Mouse (Mus musculus) olfactory bulb, adult 2 months (tissue): ENCODE results near the gene Emcn. TPM values are rescaled to one million over a fixed set of nuclear protein-coding genes. Genes with fewer than 3 reads are reported as not detected.

Experiments
- H3K27ac ChIP-seq: fragments of 200-500 bp; 2 replicates; pipeline ENCODE4 v1.5.1; 2012; ENCODE audit warnings: low read depth, low read length; ENCODE audit not compliant: insufficient read depth
- H3K4me1 ChIP-seq: fragments of 200-500 bp; 2 replicates; pipeline ENCODE4 v1.6.1; 2012; ENCODE audit warnings: low read length; ENCODE audit not compliant: control insufficient read depth, insufficient read depth
- H3K4me3 ChIP-seq: fragments of 200-500 bp; 2 replicates; pipeline ENCODE4 v1.5.1; 2012; ENCODE audit warnings: mild to moderate bottlenecking, low read depth, low read length, moderate library complexity; ENCODE audit not compliant: insufficient read depth
- CTCF ChIP-seq: fragments of 200-500 bp; IDR thresholded peaks from 2 replicates; pipeline ENCODE4 v1.5.1; 2012; ENCODE audit warnings: low read depth, mild to moderate bottlenecking, low read length, moderate library complexity; ENCODE audit not compliant: insufficient read depth
- POLR2A ChIP-seq: fragments of 200-500 bp; IDR thresholded peaks from 2 replicates; pipeline ENCODE4 v1.6.1; 2012; ENCODE audit warnings: mild to moderate bottlenecking, low read depth, low read length, moderate library complexity; ENCODE audit not compliant: insufficient read depth
- whole genome bisulfite sequencing: fragments of 180-500 bp; shearing (Covaris S2); methylation state at CpG from one replicate; pipeline ENCODE4 v1.1.7; 2018; 5-methylcytosine and 5-hydroxymethylcytosine counted together
- polyA plus RNA-seq: library from polyadenylated mRNA; stranded (reverse); fragments of >200 nt; gene quantifications from 2 replicates; pipeline ENCODE4 v1.2.4, GENCODE M21; 2012; ENCODE audit warnings: low replicate concordance; ENCODE audit not compliant: missing spikeins, insufficient read depth, insufficient read length

The Emcn gene
- not detected in 2 replicates for polyA plus RNA-seq

DNA sequence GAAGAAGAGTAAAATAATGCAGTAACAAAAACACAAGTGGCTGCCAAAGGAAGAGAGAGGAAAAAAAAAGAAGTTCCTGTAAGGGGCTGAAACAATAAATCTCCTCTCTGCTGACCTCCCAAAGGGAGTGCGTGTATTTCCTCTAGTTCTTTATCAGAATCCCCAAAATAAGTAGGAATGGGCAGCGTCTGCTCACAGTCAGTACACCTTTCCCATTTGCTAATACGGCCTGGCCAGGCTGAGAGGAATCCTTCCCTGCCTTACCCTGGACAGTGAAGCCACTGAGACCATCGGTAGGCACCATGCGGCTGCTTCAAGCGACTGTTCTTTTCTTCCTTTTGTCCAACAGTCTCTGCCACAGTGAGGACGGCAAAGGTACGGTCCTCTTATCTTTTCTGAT lies at the start of gene Emcn:
TSS of gene Emcn (plus strand) at position 130 of the 400 bp plus-strand sequence.
- 76% methylated on average over 8 of the region's 8 CpGs for WGBS
- Histone ChIP-seq H3K4me1 (no peaks in the 10 kb centered on the region), H3K27ac (no peak within 1 kb of the TSS), H3K4me3 (no peak within 1 kb of the TSS)
- TF ChIP-seq CTCF, result no peak
- TF ChIP-seq POLR2A, result no peak

- Histone ChIP-seq H3K27ac (no peak overlapping the region), H3K4me1 (no peaks in the 10 kb centered on the region), H3K4me3 (no peak overlapping the region)
- WGBS, result 62% methylated on average over 6 of the region's 6 CpGs
- no peak for TF ChIP-seq POLR2A
- no peak for TF ChIP-seq CTCF
Observed at GRCm38 (mm10) chr3:137293174-137293591, 47.7 kb upstream of the Emcn start.

DNA sequence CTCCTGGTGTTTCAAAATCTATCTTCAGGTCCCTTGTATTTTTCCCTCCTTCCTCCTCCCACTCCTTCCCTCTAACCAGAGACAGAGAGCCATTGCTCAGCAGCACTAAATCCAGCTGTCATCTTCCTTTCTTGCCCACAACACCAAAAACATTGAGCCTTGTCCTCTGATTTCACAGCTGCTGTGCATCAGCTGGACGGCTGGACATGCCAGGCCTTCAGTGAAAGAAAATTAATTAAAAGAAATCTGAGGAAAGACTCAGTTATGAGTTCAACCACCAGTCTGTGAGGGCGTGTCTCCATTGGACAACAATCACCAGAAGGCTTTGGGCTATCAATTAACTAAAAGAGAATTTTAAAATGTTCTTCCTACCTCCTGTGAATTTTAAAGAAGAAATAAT lies 42.6 kb upstream of the Emcn start:
- Histone ChIP-seq H3K27ac (no peak overlapping the region), H3K4me1 (no peaks in the 10 kb centered on the region), H3K4me3 (no peak overlapping the region)
- TF ChIP-seq CTCF (no peak), POLR2A (no peak)
- 88% methylated on average over 2 of the region's 2 CpGs for WGBS

- Histone ChIP-seq H3K4me1 (no peaks in the 10 kb centered on the region), H3K27ac (no peak overlapping the region), H3K4me3 (no peak overlapping the region)
- 89% methylated on average over 3 of the region's 3 CpGs for WGBS
- TF ChIP-seq CTCF (no peak), POLR2A (no peak)
Observed at GRCm38 (mm10) chr3:137300210-137300609, 40.7 kb upstream of the Emcn start.

GRCm38 (mm10) chr3:137301195-137301594 lies 39.7 kb upstream of the Emcn start:
- no peak for TF ChIP-seq POLR2A
- no peak for TF ChIP-seq CTCF
- Histone ChIP-seq H3K27ac (no peak overlapping the region), H3K4me3 (no peak overlapping the region), H3K4me1 (no peaks in the 10 kb centered on the region)

- no peak overlapping the region for H3K27ac ChIP-seq
- no peaks in the 10 kb centered on the region for H3K4me1 ChIP-seq
- TF ChIP-seq POLR2A (no peak), CTCF (no peak)
- H3K4me3 ChIP-seq, result no peak overlapping the region
- 78% methylated on average over 4 of the region's 4 CpGs for whole genome bisulfite sequencing
Observed at GRCm38 (mm10) chr3:137302804-137303203, 38.1 kb upstream of the Emcn start.

GRCm38 (mm10) chr3:137309959-137310358 lies 30.9 kb upstream of the Emcn start:
- TF ChIP-seq POLR2A, result no peak
- Histone ChIP-seq H3K27ac (no peak overlapping the region), H3K4me1 (no peaks in the 10 kb centered on the region), H3K4me3 (no peak overlapping the region)

- TF ChIP-seq CTCF, result no peak
- TF ChIP-seq POLR2A, result no peak
- no peak overlapping the region for H3K27ac ChIP-seq
- no peak overlapping the region for H3K4me3 ChIP-seq
- WGBS, result 80% methylated on average over 3 of the region's 3 CpGs
- H3K4me1 ChIP-seq, result no peaks in the 10 kb centered on the region
Observed at GRCm38 (mm10) chr3:137312540-137312939, 28.3 kb upstream of the Emcn start.

DNA sequence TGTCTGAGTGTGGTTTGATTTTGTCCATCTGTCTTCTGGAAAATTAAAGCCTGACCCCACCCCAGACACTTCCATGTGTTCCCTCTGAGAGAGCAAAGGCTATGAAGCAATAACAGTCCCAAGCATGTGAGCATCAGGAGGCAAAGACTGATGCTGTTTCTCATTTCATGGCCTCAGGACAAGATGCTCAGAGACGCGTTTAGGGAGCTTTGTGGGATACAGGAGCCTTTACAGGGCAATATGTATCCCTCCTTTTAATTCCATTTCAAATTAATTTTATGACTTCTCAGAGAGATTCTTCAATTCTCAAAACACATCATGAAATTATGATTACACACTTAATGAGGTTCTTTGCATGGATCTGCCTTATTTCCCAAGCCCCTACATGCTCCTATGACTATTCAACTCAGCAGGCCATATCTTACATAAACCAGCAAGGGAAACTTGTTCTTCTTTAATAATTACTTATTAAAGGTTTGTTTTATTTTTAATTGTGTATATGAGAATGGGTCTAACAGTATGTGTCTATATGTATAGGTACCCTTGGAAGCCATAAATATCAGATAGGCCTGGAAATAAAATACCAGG lies 27.0 kb upstream of the Emcn start:
- Histone ChIP-seq H3K4me3 (no peak overlapping the region), H3K4me1 (no peaks in the 10 kb centered on the region), H3K27ac (no peak overlapping the region)
- 97% methylated on average over 2 of the region's 2 CpGs for WGBS
- no peak for TF ChIP-seq POLR2A
- no peak for TF ChIP-seq CTCF

DNA sequence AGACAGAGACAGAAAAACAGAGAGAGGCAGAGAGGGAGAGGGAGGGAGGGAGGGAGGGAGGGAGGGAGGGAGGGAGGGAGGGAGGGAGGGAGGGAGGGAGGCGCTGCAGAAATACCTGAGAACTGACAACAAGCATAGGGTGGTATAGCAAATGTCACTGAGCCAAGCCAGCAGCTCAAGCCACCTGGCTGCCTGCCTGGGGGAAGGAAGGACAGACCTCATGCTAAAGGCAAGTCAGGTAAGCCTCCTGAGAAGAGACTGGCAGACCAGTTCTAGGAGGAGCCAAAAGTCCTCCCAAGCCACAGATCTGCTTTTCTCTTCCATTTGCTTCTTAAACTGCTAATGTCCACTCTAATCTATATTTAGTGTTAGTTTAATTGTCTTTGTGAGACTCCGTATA lies 22.5 kb upstream of the Emcn start:
- WGBS, result 98% methylated on average over 2 of the region's 2 CpGs
- H3K4me1 ChIP-seq, result no peaks in the 10 kb centered on the region
- H3K27ac ChIP-seq, result no peak overlapping the region
- H3K4me3 ChIP-seq, result no peak overlapping the region
- no peak for TF ChIP-seq CTCF
